Mouse (Mus musculus): ENCODE results near the gene Lamc3. TPM values are rescaled to one million over a fixed set of nuclear protein-coding genes. Genes with fewer than 3 reads are reported as not detected.

Lamc3 gene
- total RNA-seq, 2 experiments from 2014 or later: 5.7 to 7.2 TPM

DNA sequence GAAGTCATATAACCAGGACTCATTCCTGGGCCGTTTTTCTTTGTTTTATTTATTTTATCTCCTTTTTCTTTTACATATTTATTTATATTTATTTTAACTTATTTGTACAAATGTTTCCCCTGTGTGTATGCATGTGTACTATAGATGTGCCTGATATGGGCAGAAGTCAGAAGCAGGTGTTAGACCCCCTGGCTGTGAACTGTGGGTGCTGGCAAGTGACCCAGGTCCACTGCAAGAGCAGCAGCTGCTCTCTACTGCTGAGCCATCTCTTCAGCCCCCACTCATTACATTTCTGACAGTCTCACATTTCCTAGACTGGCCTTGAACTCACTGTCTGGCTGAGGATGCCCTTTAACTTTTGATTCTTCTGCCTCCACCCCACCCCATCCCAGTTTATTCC is 51.2 kb downstream of the Lamc3 start:
- no peak for DNase-seq

DNA sequence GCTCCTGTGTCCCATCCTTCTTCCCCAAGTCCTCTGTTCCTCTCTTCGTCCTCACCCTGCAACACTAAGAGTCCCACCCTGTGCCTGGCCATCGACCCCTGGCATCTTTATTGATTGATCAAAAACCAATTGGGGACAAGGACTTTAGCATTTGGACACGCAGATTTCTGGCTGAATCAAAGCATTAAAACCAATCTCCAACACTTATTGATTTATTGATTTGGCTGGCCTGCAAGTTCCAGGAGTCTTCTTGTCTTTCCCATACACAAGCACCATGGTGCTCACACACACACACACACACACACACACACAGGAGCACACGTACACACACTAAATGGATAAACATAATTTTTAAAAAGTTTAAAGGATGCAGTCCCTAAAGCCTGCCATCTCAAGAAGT is 55.9 kb downstream of the Lamc3 start:
- no peak for DNase-seq

DNA sequence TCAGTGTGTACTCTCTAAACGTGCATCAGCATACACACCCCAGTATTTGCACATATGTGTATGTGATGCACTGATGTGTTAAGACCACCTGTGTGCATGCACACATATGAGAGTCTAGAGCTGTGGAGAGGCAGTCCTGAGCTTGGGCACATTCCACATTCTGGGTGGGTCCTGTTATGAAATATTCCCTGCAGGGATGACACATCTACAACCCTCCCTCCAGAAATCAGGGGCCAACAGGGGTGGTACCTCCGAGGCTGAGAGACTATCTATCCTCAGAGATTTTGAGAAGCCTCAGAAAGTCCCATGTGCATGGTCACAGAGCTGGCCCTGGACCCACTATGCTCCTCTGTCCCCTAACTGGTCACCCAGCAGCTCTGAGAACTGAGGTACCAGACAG is 58.5 kb downstream of the Lamc3 start:
- no peak for DNase-seq

DNA sequence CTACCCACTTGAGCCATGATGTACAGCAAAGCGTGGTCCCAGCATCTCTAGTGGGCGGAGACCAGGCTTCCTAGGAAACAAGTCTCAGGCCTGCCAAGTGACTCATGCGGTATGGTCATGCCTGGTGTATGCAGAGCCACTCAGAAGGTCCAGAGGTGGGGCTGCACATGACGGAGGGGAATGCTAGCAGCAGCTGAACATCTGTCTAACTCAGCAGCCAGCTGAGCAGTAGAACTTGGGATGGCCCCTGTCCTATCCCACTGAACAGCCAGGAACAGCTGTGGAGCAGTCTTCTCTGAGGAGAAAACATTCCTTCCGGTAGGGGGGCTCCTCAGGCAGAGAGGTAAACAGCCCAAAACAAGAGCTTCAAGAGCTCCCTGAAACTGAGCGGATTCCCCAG is 61.3 kb downstream of the Lamc3 start:
- DNase-seq: no peak

DNA sequence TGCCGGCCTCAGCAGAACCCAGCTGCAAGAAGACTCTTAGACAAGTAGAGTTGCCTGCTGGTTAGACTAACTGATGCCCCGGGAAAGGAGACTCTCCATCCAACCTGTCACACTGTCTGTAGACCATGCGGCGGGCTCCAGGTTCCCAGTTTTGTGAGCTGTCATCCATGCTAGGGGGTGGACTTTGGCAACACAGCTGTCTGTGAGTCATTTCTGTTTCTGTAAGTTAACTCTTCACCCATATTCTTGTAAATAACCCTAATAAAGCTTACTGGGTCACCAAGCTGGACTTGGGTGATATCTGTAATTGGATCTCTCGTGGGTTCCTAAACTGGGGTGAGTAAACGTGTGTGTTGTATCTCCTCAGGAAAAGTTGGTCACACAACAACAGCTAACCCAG is 61.7 kb downstream of the Lamc3 start:
- DNase-seq: no peak

DNA sequence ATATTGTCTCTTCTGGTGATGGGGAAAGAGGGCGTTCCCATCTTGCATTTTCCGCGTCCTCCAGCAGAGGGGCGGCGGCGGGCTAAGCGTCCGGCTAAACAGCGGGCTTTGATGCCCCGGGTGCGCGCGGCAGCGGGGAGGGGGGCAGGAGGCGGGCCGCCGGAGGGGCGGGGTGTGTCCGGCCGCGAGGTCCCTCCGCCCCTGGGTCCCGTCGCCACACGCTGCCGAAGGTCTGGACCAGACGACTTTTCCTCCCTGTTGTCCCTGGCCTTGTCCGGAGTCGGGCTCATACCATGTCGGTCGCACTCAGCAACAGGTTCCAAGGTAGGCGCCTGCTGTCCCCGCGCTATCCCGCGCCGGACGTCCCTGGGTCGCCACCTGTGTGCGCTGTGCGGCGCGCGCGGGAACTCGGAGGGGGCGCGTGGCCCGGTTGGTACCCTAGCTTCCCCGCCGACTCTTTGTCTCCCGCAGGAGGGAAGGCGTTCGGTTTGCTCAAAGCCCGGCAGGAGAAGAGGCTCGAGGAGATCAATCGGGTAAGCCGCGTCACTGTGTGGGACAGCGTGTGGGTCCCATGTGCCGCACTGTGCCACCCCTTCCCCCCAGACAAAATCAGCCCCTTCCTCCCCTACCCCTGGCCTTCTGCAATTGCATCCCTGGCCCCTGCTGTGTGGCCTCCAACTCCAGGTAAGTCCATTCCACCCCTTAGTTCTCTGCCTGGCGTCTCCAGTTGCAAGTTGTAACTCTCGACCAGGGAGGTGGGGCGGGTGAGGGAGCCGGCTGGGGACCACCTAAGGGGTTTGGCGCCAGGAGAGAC is 63.2 kb downstream of the Lamc3 start, which contains the start of gene Aif1l:
Gene Aif1l, plus strand, starts transcription at position 82 of the 814 bp plus-strand sequence.
- peak; percentile 29 to 30 for DNase-seq

DNA sequence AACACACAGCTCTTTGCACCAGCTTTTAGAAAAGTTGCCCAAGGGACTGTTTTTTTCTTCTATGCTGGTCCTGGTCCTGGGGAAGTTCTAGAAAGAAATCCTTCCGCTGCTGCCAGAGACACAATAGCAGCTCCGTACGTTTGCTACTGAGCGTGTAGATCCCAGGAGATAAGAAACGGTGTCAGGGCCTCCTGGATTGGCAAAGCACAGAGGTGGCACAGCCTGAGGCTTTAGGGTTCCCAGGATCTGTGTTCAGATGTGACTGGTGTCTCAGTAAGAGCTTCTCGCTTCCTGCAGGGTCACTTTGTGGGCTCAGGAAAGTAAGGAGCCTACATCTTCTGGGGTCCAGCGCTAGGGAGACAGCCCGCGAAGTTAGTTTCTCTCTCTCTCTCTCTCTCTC is 63.9 kb downstream of the Lamc3 start:
- DNase-seq: no peak

DNA sequence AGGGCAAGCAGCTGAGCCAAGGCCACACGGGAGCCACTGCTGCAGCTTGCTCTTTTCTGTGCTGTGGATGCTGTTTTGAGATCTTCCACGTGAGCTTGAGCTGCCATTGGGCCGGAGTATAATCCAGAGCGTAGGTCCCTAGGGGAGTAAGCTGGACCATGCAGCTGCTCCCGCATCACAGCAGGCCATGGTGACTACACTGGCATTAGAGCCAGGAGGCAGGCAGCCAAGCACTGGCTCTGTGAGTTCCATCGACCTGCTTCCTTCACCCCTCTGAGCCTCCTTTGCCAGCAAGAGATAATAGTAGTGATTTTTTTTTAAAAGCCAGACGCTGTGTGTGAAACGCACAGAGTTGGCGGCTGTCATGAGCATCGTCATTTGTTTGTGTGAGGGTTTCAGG is 65.1 kb downstream of the Lamc3 start:
- no peak for DNase-seq

DNA sequence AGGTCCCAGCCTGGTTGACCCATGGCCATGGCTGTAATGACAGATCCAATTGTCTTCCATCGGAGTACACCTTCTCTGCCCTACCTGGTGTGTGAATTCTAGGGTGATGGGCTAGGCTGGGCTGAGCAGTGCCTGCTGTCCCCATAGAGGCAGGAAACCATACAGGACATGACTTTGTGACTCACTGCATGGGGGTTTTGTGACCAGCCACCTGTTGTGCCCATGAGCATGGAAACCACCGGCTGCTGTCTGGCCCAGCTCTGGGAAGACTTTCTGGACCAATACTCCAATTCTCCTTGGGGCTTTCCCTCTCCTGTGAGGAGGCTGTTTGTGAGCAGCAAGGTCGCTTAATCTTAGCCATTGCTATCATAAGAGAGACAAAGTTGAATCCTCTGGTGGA is 65.6 kb downstream of the Lamc3 start:
- no peak for DNase-seq

DNA sequence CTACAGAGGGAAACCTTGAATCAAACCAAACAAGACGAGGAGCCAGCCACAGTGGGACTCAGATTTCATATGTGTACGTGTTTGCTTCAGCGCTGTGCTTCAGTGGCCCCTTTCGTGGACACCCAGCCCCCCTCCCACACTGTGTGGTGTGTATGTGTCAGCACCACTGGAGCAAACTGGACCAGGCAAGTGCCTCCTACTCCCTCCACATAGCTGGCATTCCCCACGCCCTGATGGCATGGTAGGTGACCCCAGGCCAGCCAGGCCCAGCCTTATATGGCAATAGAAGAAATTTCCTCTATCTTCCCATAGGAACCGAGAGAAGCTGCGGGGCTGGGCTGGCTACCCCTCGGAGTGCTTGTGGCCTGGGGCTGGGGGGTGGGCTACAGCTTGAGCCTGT is 66.6 kb downstream of the Lamc3 start:
- no peak for DNase-seq

DNA sequence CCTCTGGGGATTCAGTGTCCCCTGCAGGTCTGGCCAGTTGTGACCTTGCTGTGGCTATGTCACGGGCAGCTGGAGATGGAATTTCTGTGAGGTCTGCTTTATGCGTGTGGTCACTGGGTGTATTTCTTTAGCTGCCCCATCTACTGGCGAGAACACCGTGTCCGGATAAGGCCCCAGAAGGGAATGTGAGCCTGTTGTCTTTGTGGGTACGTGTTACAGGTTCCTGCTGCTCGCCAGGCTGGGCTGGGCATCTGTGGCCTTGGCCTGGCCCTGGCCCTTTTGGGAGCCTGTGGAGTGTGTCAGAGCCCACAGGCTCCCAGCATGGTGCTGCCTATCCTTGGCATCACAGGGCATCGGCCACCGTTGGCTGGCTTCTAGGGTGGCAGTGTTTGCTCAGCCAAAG is 67.7 kb downstream of the Lamc3 start:
- no peak for DNase-seq

DNA sequence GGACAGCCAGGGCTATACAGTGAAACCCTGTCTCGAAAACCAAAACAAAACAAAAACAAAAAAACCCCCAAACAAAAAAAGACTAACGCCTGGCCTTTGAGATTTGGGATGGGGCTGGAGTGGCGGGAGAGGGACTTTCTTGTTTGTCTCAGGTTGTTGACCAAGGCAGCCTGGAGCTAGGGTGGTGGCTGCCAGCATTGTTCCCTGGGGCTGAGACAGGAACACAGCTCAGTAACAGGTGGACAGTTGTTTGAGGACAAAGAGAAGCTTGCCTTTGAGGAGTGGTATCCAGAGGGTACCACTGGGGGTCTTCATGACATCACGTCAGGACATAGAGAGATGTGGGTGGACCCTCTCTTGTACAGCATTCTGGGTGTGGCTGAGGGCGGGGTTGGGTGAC is 68.6 kb downstream of the Lamc3 start:
- DNase-seq: no peak

DNA sequence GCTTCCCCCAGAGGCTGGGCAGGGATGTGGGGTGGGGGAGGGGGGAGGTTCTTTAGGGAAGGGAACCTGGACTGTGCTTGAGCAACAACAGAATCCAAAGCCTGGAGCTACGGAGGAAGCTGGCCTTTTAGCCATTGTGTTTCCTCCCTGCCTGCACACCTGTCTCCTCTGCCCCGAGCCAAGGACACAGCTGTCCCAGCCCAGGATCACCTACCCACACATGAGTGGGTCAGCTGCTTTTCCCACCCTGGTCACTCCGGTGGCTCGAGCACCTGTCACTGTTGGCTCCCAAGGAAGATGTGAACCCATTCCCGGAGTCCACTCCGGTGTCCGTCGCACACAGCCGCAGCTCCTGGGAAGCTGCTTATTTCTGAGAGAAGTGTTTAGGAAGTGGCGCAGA is 70.1 kb downstream of the Lamc3 start:
- no peak for DNase-seq

DNA sequence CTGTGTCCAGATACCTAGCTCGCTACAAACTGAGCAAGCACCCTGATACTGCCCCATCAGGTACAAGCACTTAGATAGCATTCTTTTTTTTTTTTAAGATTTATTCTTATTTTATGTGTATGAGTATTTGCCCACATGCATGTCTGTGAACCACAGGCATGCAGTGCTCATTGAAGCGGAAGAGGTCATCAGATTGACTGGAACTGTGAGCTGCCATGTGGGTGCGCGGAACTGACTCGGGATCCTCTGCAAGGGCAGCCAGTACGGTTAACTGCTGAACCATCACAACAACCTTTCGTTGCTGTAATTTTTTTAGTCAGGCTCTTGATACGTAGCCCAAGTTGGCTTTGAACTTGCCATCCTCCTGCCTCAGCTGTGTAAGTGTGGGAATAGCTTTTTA is 73.9 kb downstream of the Lamc3 start:
- no peak for DNase-seq

DNA sequence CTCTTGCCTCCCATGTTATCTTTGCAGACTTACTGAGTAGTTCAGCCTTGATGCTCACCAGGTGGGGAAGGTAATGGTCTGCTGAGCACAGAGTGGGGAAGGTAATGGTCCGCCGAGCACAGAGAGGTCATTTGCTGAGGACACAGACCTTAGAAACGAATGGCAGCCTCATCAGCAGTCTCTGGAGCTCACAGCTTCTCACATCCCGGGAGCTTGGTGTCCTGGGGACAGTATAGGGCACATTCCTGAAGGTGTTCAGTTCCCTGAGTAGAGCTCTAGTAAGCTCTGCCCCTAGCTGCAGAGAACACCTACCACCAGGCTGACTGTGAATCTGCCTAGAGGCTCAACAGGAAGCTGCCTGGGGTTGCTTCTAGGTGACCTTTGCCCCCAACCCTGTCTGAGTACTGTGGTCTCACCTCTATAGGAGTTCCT is 74.7 kb downstream of the Lamc3 start:
- no peak for DNase-seq

DNA sequence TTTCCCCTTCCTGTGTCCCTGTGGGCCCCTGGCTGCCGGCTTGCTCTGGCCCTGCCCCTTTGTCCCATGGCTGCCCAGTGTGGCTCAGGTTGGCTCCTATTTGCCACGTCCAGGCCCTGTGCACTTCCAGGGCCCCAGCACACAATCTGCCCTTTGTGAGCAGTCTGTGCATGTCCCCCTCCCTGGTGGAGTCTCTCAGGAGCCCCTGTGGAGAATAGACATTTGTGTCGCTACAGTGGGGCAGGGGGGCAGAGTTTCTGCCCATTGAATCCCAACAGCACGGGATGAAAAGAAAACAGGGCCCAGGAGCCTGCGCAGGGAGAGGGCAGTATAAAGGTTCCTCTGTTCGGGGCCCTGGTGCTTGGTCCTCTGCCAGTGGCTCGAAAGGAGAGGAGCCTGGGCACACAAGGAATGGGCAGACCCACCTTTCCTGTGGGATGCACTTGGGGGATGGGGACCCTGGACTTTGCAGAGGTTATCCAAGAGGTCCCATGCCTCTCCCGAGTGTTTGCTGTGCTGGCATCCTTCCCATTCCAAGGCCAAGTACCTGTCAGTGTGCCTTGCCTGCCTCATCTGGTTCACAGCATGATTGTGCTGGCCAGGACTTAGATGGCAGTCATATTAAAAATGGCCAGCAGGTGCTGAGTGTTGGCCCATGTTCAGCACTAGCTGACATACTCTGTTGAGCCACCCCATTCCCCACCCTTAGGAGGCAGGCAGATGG is 75.6 kb downstream of the Lamc3 start:
- DNase-seq: peak; percentile 63 to 78

DNA sequence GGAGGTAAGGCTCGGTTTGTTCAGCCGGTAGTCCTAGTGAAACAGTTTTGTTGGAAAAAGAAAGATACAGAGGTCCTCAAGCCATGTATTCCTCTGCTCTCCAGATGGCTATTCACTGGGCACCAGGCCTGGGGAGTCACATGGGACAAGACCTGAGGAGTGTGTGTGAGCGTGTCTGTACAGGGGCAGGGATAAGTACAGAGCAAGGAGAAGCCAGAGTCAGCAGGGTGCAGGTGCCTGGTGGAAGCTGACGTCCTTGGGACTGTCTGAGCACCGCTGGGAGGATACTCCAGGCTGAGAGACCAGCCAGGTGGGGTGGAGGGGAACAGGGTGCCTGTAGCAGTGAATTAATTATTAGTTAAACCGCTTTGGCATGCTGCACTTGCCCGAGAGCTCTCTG is 76.4 kb downstream of the Lamc3 start:
- no peak for DNase-seq

DNA sequence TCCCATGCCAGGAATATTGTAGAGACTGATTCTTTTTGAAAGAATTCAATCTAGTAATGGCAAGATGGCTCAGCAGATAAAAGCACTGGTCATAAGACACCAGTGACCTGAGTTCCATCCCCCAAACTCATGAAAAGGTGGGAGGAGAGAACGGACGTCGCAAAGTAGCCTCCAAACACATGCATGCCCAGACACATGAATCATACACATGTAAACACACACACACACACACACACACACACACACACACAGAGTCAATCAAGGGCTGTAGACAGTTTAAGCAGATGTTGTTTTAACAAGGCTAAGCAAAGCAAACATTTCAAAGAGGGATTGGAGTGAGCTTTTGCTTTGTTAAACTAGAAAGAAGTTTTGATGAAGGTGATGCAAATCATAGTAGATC is 77.1 kb downstream of the Lamc3 start:
- DNase-seq: no peak

DNA sequence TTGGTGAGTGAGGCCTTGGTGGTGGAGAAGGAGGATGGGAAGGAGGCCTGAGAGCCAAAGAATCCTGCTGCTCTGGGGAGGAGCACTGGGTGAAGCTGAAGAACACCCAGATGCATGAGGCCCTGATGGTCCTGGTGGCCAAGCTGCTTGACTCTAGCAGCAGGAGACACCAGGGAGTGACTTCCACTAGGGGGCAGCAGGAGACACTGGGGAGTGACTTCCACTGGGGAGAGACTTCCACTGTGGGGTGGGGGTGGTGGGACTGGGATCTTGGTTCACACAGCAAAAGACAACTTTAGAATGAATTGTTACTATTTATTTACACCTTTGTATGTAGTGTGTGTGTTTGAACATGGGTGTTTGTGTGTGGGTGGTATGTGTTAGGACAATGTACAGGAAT is 78.0 kb downstream of the Lamc3 start:
- no peak for DNase-seq

DNA sequence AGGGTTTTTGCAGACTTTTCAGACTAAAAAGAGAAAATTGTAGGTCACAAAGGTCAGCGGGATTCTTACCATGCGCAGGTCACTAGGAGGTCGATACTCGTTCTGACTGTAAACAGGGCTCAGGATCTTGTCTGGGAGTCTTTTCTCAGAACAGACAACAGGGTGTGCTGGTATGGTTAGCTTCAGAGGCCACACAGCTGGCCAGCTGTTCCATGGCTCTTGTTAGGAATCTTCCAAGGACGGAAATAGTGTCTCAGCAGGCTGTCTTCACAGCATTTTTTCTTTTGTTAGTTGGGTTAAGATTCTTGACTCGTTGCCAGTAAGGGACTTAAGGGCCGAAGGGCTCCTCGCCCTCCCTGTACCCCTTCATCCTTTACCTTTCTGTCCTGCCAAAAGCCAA is 79.7 kb downstream of the Lamc3 start:
- DNase-seq: no peak

DNA sequence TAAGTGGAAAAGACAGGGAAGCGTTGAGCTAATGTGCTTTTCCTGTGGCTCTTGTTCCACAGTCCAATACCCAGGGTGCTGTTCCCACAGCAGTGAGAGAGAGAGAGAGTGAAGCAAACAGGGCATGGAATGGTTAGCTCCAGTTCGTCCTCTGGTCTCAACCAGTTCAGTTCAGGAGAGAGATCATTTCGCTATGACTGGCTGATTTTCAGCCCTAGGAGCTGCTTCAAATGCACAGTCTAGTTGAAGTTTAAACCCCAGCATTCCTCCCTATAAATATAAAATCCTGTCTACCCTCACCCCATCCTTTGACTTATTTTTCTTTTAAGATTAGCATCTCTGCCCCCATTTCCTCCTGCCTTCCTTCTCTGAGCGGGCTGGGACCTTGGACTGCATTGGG is 85.5 kb downstream of the Lamc3 start:
- DNase-seq: no peak

DNA sequence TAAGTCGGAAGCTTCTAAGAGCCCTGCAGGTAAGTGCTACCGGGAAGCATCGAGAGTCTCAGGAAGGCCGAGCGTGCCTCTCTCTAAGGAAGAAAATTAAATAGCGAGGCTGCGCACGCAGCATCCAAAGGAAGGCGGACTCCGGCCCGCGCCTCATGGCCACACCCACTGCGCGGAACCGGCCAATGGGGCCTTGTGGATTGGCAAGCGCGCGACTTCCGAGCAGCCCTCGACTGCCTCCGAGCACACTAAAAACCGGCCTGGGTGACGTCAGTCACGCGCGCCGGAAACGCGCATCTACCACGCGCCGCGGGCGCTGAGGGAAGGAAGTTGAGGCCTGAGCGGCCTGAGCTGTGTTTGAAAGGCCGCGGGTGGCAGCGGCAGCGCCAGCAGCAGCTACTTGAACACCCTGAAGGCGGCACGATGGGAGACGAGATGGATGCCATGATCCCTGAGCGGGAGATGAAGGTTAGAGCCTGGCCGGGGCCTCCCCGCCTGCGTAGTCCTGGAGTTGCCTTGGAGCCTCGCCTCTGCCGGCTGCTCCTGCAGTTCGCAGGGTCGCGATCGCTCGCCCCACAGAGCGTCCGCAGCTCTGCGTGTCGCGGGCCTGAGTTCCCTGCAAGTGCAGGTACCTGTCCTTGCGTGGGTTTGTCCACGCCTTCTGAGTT is 87.2 kb downstream of the Lamc3 start, which contains the start of gene Nup214:
Gene Nup214, plus strand, starts transcription at position 296 of the 668 bp plus-strand sequence.
- DNase-seq: peak; percentile 99 to 100

DNA sequence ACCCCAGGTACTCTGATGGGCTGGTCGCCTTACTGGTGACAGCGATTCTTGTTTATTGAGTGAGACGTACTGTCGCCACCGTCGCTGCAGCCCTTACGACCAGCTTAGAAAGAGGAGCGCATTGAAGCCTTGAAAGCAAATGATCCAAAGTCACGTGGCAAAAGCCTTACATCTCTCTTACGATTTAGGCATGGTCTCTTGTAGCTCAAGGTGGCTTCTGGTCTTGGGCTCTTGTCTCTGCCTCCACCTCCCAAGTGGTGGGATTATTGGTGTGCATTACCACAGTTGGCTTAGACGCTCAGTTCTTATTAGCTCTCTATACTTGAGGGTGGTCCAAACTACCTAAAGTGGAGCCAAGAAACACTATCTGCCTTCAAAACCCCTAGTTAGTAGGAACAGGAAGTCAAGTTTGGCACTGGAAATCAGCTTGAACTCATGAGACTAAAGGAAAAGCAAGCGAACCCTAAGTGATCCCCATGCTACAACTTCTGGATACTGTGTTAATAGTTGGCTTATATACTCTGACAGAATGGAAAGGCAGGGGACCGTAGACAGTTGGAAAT is 87.8 kb downstream of the Lamc3 start:
- DNase-seq: no peak

All from layer of hippocampus, postnatal 36 days (tissue).